Mouse (Mus musculus): Measurements from ENCODE around the gene Hexim2.

DNA sequence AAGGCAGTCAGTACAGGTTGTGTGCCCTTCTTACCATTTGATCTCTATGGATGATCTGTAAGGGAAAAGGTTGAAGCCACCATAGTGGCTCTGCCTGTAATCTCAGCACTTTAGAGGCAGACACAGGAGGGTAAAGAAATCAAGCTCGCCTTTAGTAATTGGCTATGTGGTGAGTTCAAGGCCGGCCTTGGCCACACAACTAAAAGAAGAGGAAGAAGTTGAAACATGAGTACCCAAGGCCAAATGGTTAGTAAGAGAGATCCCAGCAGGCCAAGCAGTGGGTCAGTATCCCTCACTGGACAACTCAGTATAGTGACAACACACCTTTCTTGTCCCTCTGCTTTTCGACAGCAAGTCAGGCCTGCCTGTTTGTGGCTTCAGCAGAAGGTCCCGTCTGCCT, 17.5 kb downstream of the Hexim2 start:
- TF ChIP-seq CTCF (IDR thresholded peaks at IDR 0.05; ENCODE audit: low read depth, low read length) (no peak), POLR2A (IDR thresholded peaks at IDR 0.05; ENCODE audit: borderline replicate concordance, low read depth, low read length) (no peak)

Measured in bone marrow macrophage, adult 2 months (primary cell).